Mouse (Mus musculus) testis, adult 2 months (tissue): Measurements from ENCODE around the gene Ttn.

Experiments used
- CTCF ChIP-seq: fragments of 200-500 bp; IDR thresholded peaks from 2 replicates; pipeline ENCODE4 v1.5.1; 2012; ENCODE audit warnings: low read depth, mild to moderate bottlenecking, inconsistent platforms, low read length, moderate library complexity; ENCODE audit not compliant: control insufficient read depth, insufficient read depth, insufficient replicate concordance
- POLR2A ChIP-seq: fragments of 200-500 bp; IDR thresholded peaks from 2 replicates; pipeline ENCODE4 v1.6.1; 2012; ENCODE audit warnings: low read depth, mild to moderate bottlenecking, inconsistent platforms, low read length, moderate library complexity; ENCODE audit not compliant: control insufficient read depth

DNA sequence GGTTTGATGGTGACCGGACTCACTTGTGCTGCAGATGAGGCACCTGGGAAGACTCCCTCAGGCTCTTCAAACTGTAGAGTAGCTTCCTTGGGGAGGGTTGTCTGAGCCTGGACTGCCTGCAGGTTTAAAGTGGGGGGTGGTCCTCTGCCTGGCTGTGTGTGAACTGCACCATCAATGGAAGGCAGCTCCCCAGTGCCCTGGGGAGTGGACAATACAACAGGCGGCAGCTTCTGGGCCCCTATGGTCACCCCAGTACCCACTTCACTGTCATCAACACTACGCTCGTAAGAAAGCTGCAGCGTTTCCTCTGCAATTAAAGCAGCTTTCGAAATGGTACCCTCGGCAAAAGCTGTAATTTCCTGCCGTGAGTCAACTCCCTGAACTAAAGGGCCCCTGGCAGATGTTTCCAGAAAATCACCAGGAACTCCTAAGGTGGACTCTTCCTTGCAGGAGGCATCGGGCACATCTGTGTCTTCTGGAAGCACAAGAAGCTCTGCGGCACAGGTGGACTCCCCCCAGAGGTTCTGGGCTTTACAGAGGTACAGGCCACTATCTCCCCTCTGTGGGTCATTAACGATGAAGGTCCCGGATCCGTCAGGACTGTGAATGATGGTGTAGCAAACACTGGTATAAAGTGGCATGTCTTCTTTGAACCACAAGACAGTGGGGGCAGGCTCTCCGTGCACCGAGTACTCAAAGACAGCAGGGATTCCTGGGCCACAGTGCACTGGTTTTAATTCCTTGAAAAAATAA, 73.5 kb downstream of the Ttn start:
- TF ChIP-seq POLR2A (no peak), CTCF (no peak)
